Mouse (Mus musculus) liver, postnatal 0 days (tissue): ENCODE results near the gene Esrrg.

ENCODE experiments used
- CTCF ChIP-seq: sonication (generic); IDR thresholded peaks from 2 replicates; pipeline ENCODE4 v1.5.1; 2016; ENCODE audit warnings: antibody characterized with exemption, low read depth
- EP300 ChIP-seq: IDR thresholded peaks from 2 replicates; pipeline ENCODE4 v1.6.1; 2016; ENCODE audit warnings: antibody characterized with exemption, low read depth, mild to moderate bottlenecking

DNA sequence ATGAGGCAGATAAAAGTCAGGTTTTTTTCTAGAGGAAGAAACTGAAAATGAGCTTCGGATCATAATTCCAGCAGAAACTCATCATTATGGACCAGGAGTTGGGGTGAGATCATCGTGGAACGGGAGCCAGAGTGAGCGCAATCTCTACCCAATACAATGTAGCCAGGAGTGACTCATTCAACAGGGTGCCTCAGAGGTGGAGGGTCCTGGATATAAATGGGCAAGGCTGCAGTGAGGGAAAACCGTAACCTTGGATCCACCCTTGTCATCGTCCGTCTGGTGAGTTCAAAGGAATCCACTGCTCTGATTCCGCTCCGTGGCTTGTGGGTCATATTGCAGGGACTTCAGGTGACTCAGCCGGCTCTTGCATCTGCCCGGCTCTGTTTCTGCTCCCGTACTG lies 131.9 kb downstream of the Esrrg start:
- no peak for TF ChIP-seq CTCF
- no peak for TF ChIP-seq EP300
